Mouse (Mus musculus) layer of hippocampus, adult 6 months (tissue): ENCODE data around the gene Olfr136. TPM values are rescaled to one million over a fixed set of nuclear protein-coding genes. Genes with fewer than 3 reads are reported as not detected.

Experiments used
- long read RNA-seq, 2 experiments: library from polyadenylated mRNA; unstranded; transcript quantifications; one replicate each; pipeline ENCODE4 v2.0.0; 2019 to 2020
- polyA plus RNA-seq: library from polyadenylated mRNA; unstranded; fragments of <200 nt; fragmentation: Nextera tagmentation; gene quantifications from 2 replicates; pipeline ENCODE4 v1.2.3, GENCODE M21; 2021

The Olfr136 gene
- not detected in 2 replicates for polyA plus RNA-seq
- long read RNA-seq, experiment 1: 0 reads
- long read RNA-seq, experiment 2: 0 reads

GRCm38 (mm10) chr17:38329531-38329930, at the start of gene Olfr136:
TSS of gene Olfr136 (plus strand) at chr17:38329831.

GRCm38 (mm10) chr17:38307470-38307869, 22.2 kb upstream of the Olfr136 start, which contains the start of gene Olfr137:
TSS of gene Olfr137 (minus strand) at chr17:38307570.

Other genes starting within 250 kb of the Olfr136 start
- not detected in 2 replicates for gene Olfr131, start 241.1 kb upstream of the Olfr136 start, polyA plus RNA-seq
- gene Olfr132, start 195.3 kb upstream of the Olfr136 start, polyA plus RNA-seq: not detected in 2 replicates
- gene Olfr133, start 184.6 kb upstream of the Olfr136 start, polyA plus RNA-seq: not detected in 2 replicates
- not detected in 2 replicates for gene Olfr134, start 158.4 kb upstream of the Olfr136 start, polyA plus RNA-seq
- not detected in 2 replicates for gene Olfr135, start 125.5 kb upstream of the Olfr136 start, polyA plus RNA-seq
- not detected in 2 replicates for gene Olfr138, start 68.8 kb upstream of the Olfr136 start, polyA plus RNA-seq
- gene Olfr137, start 22.3 kb upstream of the Olfr136 start, polyA plus RNA-seq: not detected in 2 replicates
- not detected in 2 replicates for gene Esp36, start 90.4 kb downstream of the Olfr136 start, polyA plus RNA-seq
- not detected in 2 replicates for gene Esp34, start 224.4 kb downstream of the Olfr136 start, polyA plus RNA-seq